Mouse (Mus musculus): ENCODE data around the gene U2surp. TPM values are rescaled to one million over a fixed set of nuclear protein-coding genes. Genes with fewer than 3 reads are reported as not detected.
"Not testable (repeated sequence)": the region's sequence is repeated elsewhere in the genome, so short reads cannot be mapped to it uniquely, and the experiment has no call there.

Gene U2surp
- polyA plus RNA-seq, 1 experiment from 2014 or later = 97.5 TPM

GRCm38 (mm10) chr9:95490003-95490402 is 21.8 kb downstream of the U2surp start:
- no peak for TF ChIP-seq CTCF (IDR thresholded peaks at IDR 0.05; ENCODE audit: low read depth)
- peaks cover 41% of the 10 kb centered on the region for H3K36me3 ChIP-seq (ENCODE audit: control insufficient read depth, insufficient read depth)
- H3K4me1 ChIP-seq (replicated peaks; ENCODE audit: control insufficient read depth, insufficient read depth, low read length) = no peaks in the 10 kb centered on the region
- H3K4me2 ChIP-seq (replicated peaks; ENCODE audit: low read depth) = no peak overlapping the region
- H3K9ac ChIP-seq (ENCODE audit: low read depth, low read length) = no peak overlapping the region
- no peak for ATAC-seq
- 92% methylated on average over 3 of the region's 3 CpGs for WGBS
- no peak overlapping the region for H3K4me3 ChIP-seq (ENCODE audit: low read depth, low read length)
- no peak overlapping the region for H3K27ac ChIP-seq (ENCODE audit: low read depth, low read length)
- no peaks in the 10 kb centered on the region for H3K9me3 ChIP-seq (ENCODE audit: control insufficient read depth)
- no peaks in the 10 kb centered on the region for H3K27me3 ChIP-seq (replicated peaks; ENCODE audit: control insufficient read depth, insufficient read depth, low read length)

GRCm38 (mm10) chr9:95488861-95489260 is 22.9 kb downstream of the U2surp start:
- no peak overlapping the region for H3K9ac ChIP-seq (ENCODE audit: low read depth, low read length)
- H3K27me3 ChIP-seq (replicated peaks; ENCODE audit: control insufficient read depth, insufficient read depth, low read length) = no peaks in the 10 kb centered on the region
- no peak overlapping the region for H3K27ac ChIP-seq (ENCODE audit: low read depth, low read length)
- no peaks in the 10 kb centered on the region for H3K4me1 ChIP-seq (replicated peaks; ENCODE audit: control insufficient read depth, insufficient read depth, low read length)
- H3K36me3 ChIP-seq (ENCODE audit: control insufficient read depth, insufficient read depth) = peaks cover 41% of the 10 kb centered on the region
- H3K4me2 ChIP-seq (replicated peaks; ENCODE audit: low read depth) = no peak overlapping the region
- H3K4me3 ChIP-seq (ENCODE audit: low read depth, low read length) = no peak overlapping the region
- no peaks in the 10 kb centered on the region for H3K9me3 ChIP-seq (ENCODE audit: control insufficient read depth)
- no peak for TF ChIP-seq CTCF (IDR thresholded peaks at IDR 0.05; ENCODE audit: low read depth)
- ATAC-seq = no peak

GRCm38 (mm10) chr9:95479981-95480380 is 31.8 kb downstream of the U2surp start:
- Histone ChIP-seq H3K4me3 (ENCODE audit: low read depth, low read length) (no peak overlapping the region), H3K36me3 (ENCODE audit: control insufficient read depth, insufficient read depth) (peaks cover 69% of the 10 kb centered on the region), H3K9me3 (ENCODE audit: control insufficient read depth) (no peaks in the 10 kb centered on the region), H3K27ac (ENCODE audit: low read depth, low read length) (no peak overlapping the region), H3K4me1 (replicated peaks; ENCODE audit: control insufficient read depth, insufficient read depth, low read length) (no peaks in the 10 kb centered on the region), H3K4me2 (replicated peaks; ENCODE audit: low read depth) (no peak overlapping the region), H3K9ac (ENCODE audit: low read depth, low read length) (no peak overlapping the region), H3K27me3 (replicated peaks; ENCODE audit: control insufficient read depth, insufficient read depth, low read length) (no peaks in the 10 kb centered on the region)
- no peak for ATAC-seq
- no peak for TF ChIP-seq CTCF (IDR thresholded peaks at IDR 0.05; ENCODE audit: low read depth)
- WGBS = 93% methylated on average over 3 of the region's 3 CpGs

- no peak overlapping the region for H3K4me3 ChIP-seq (ENCODE audit: low read depth, low read length)
- peaks cover 69% of the 10 kb centered on the region for H3K36me3 ChIP-seq (ENCODE audit: control insufficient read depth, insufficient read depth)
- H3K4me2 ChIP-seq (replicated peaks; ENCODE audit: low read depth) = no peak overlapping the region
- no peaks in the 10 kb centered on the region for H3K4me1 ChIP-seq (replicated peaks; ENCODE audit: control insufficient read depth, insufficient read depth, low read length)
- WGBS = 91% methylated on average over 5 of the region's 5 CpGs
- no peak overlapping the region for H3K27ac ChIP-seq (ENCODE audit: low read depth, low read length)
- ATAC-seq = no peak
- TF ChIP-seq CTCF (IDR thresholded peaks at IDR 0.05; ENCODE audit: low read depth) = no peak
- H3K9ac ChIP-seq (ENCODE audit: low read depth, low read length) = no peak overlapping the region
- H3K27me3 ChIP-seq (replicated peaks; ENCODE audit: control insufficient read depth, insufficient read depth, low read length) = no peaks in the 10 kb centered on the region
- no peaks in the 10 kb centered on the region for H3K9me3 ChIP-seq (ENCODE audit: control insufficient read depth)
Measured at GRCm38 (mm10) chr9:95478443-95478842, 33.4 kb downstream of the U2surp start.

- Histone ChIP-seq H3K4me2 (replicated peaks; ENCODE audit: low read depth) (no peak overlapping the region), H3K9me3 (ENCODE audit: control insufficient read depth) (no peaks in the 10 kb centered on the region), H3K4me3 (ENCODE audit: low read depth, low read length) (no peak overlapping the region), H3K4me1 (replicated peaks; ENCODE audit: control insufficient read depth, insufficient read depth, low read length) (no peaks in the 10 kb centered on the region), H3K27me3 (replicated peaks; ENCODE audit: control insufficient read depth, insufficient read depth, low read length) (no peaks in the 10 kb centered on the region), H3K36me3 (ENCODE audit: control insufficient read depth, insufficient read depth) (peaks cover 56% of the 10 kb centered on the region), H3K9ac (ENCODE audit: low read depth, low read length) (no peak overlapping the region), H3K27ac (ENCODE audit: low read depth, low read length) (no peak overlapping the region)
- TF ChIP-seq CTCF (IDR thresholded peaks at IDR 0.05; ENCODE audit: low read depth) = peak; percentile 74
- 95% methylated on average over 1 of the region's 1 CpGs for WGBS
- no peak for ATAC-seq
Measured at GRCm38 (mm10) chr9:95472926-95473325, 38.9 kb downstream of the U2surp start.

- H3K36me3 ChIP-seq (ENCODE audit: control insufficient read depth, insufficient read depth) = peaks cover 47% of the 10 kb centered on the region
Measured at GRCm38 (mm10) chr9:95469011-95469576, 42.7 kb downstream of the U2surp start.

GRCm38 (mm10) chr9:95464028-95464427 is 47.8 kb downstream of the U2surp start:
- H3K4me3 ChIP-seq (ENCODE audit: low read depth, low read length) = no peak overlapping the region
- TF ChIP-seq CTCF (IDR thresholded peaks at IDR 0.05; ENCODE audit: low read depth) = peak; percentile 44
- ATAC-seq = no peak
- H3K27ac ChIP-seq (ENCODE audit: low read depth, low read length) = no peak overlapping the region
- no peak overlapping the region for H3K9ac ChIP-seq (ENCODE audit: low read depth, low read length)
- H3K27me3 ChIP-seq (replicated peaks; ENCODE audit: control insufficient read depth, insufficient read depth, low read length) = no peaks in the 10 kb centered on the region
- no peaks in the 10 kb centered on the region for H3K4me1 ChIP-seq (replicated peaks; ENCODE audit: control insufficient read depth, insufficient read depth, low read length)
- peaks cover 46% of the 10 kb centered on the region for H3K36me3 ChIP-seq (ENCODE audit: control insufficient read depth, insufficient read depth)
- WGBS = 86% methylated on average over 1 of the region's 1 CpGs
- H3K4me2 ChIP-seq (replicated peaks; ENCODE audit: low read depth) = no peak overlapping the region
- H3K9me3 ChIP-seq (ENCODE audit: control insufficient read depth) = no peaks in the 10 kb centered on the region

More at GRCm38 (mm10) chr9:95469011-95469576, 42.7 kb downstream of the U2surp start:
- not testable (repeated sequence) for ATAC-seq; H3K9me3 ChIP-seq (ENCODE audit: control insufficient read depth); H3K4me1 ChIP-seq (replicated peaks; ENCODE audit: control insufficient read depth, insufficient read depth, low read length); H3K9ac ChIP-seq (ENCODE audit: low read depth, low read length); H3K27ac ChIP-seq (ENCODE audit: low read depth, low read length); H3K4me2 ChIP-seq (replicated peaks; ENCODE audit: low read depth); H3K27me3 ChIP-seq (replicated peaks; ENCODE audit: control insufficient read depth, insufficient read depth, low read length); H3K4me3 ChIP-seq (ENCODE audit: low read depth, low read length)
- 93% methylated on average over 7 of the region's 7 CpGs for WGBS
